In the genomic region with DNA sequence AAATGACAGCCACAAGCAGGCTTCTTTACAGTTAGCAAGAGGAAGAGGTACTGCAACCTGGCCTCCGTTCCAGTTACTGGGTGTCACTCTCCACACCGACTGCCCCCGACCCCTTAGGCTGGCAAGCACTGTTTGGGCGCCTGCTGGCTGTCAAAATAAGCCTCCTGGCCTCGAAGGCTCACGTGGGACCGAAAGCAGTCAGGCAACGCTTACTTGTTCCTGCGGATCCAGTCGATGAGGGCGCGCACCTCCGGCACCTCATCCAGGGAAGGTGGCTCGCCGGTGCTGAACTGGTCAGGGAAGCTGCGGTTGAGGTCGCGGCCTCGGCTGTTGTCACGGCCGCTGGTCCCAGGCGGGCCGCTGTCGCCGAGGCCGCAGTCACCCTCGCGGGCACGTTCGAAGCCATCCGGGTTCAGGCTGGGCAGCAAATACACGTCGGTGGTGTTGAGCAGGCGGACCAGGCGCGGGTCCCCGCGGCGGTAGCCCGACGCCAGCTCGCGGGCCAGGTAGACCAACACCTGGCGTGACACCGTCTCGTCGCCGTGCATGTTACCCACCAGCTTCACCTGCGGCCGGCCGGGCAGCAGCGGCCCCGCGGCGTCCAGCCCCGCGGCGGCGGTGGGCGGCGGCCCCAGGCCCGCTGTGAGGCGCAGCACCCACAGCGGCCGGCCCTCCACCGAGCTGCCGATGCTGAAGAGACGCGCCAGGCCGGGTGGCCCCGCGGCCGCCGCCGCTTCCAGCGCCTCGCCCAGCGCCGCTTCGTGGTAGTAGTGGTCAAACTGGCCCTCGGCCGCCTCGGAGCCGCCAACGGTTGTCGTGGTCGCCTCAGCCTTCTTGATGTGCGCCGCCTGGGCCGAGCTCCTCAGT, we compare ENCODE assay signal across 9 mouse cellular contexts. TPM values are rescaled to one million over a fixed set of nuclear protein-coding genes. Genes with fewer than 3 reads are reported as not detected.
DNase-seq lines count a peak whose midpoint lies in the region; ATAC-seq lines count a peak whose summit lies in the region.
"Had no signal": no experiment of that assay in that cellular context is flagged by ENCODE, and none has a peak within 500 bp of the region (broad histone marks: within the 10 kb centered on the region; RNA-seq: fewer than 3 reads in every experiment).

No protein-coding gene starts in this region.

- ATAC-seq in hindbrain, embryonic 16.5 days: peak; percentile 75
- peak; percentile 78 for ATAC-seq in liver, embryonic 12.5 days

- peak overlapping the region; percentile 93 for H3K27ac ChIP-seq in hindbrain, embryonic 16.5 days (ENCODE audit: low read depth, low read length)
- H3K27ac ChIP-seq in liver, embryonic 12.5 days: peak overlapping the region; percentile 85

- under 1% methylated on average over 67 of the region's 90 CpGs for WGBS in hindbrain, embryonic 16.5 days
- 1% methylated on average over 85 of the region's 90 CpGs for WGBS in liver, embryonic 12.5 days (ENCODE audit: insufficient replicate concordance)

- peaks cover 1% of the 10 kb centered on the region for H3K9me3 ChIP-seq in erythroblast, embryonic 14.5 days (ENCODE audit: control insufficient read depth, low read length)
- no peaks in the 10 kb centered on the region for H3K9me3 ChIP-seq in hindbrain, embryonic 16.5 days (ENCODE audit: control insufficient read depth, low read length)
- H3K9me3 ChIP-seq in liver, embryonic 12.5 days (replicated peaks): peaks cover 2% of the 10 kb centered on the region; the same call in 1 of the 2 replicates

- peak overlapping the region; percentile 78 for H3K4me3 ChIP-seq in erythroblast, embryonic 14.5 days (replicated peaks)
- H3K4me3 ChIP-seq in hindbrain, embryonic 16.5 days (ENCODE audit: low read length): peak overlapping the region; percentile 98
- H3K4me3 ChIP-seq in liver, embryonic 12.5 days: peak overlapping the region; percentile 94

- peak overlapping the region; percentile 96 for H3K4me2 ChIP-seq in hindbrain, embryonic 16.5 days (ENCODE audit: low read length)
- H3K4me2 ChIP-seq in liver, embryonic 12.5 days: peak overlapping the region; percentile 99

- peak; percentile 48 for DNase-seq in gastrocnemius, postnatal 10 days
- no peak for DNase-seq in gastrocnemius, adult 8-10 months (ENCODE audit: low spot score in 2 of 2)
- DNase-seq in adrenal gland, postnatal 25 days: peak; percentile 35
- DNase-seq in neural tube, embryonic 10.5 days (ENCODE audit: extremely low spot score, low spot score): peak; percentile 61
- DNase-seq in thymus, postnatal 25 days: peak; percentile 9

- H3K36me3 ChIP-seq in erythroblast, embryonic 14.5 days (ENCODE audit: control insufficient read depth): peaks cover 3% of the 10 kb centered on the region; the same call in 1 of the 2 replicates
- H3K36me3 ChIP-seq in hindbrain, embryonic 16.5 days (ENCODE audit: control insufficient read depth, insufficient read depth, low read length): no peaks in the 10 kb centered on the region
- no peaks in the 10 kb centered on the region for H3K36me3 ChIP-seq in liver, embryonic 12.5 days

- H3K27me3 ChIP-seq in erythroblast, embryonic 14.5 days (ENCODE audit: control insufficient read depth): peaks cover 17% of the 10 kb centered on the region
- H3K27me3 ChIP-seq in hindbrain, embryonic 16.5 days (replicated peaks; ENCODE audit: control insufficient read depth, insufficient read depth, low read length): no peaks in the 10 kb centered on the region
- H3K27me3 ChIP-seq in liver, embryonic 12.5 days (replicated peaks): peaks cover 20% of the 10 kb centered on the region

- H3K9ac ChIP-seq in hindbrain, embryonic 16.5 days (ENCODE audit: low read depth, low read length): peak overlapping the region; percentile 97
- peak overlapping the region; percentile 92 for H3K9ac ChIP-seq in liver, embryonic 12.5 days

- H3K4me1 ChIP-seq in erythroblast, embryonic 14.5 days (ENCODE audit: control insufficient read depth): peaks cover 61% of the 10 kb centered on the region
- peaks cover 30% of the 10 kb centered on the region for H3K4me1 ChIP-seq in hindbrain, embryonic 16.5 days (ENCODE audit: control insufficient read depth, insufficient read depth, low read depth, low read length)
- peaks cover 48% of the 10 kb centered on the region for H3K4me1 ChIP-seq in liver, embryonic 12.5 days

RNA-seq across cellular contexts. Expression of a gene that starts 0.6 kb away (rescaled TPM):
- 10 to 100 TPM; 53.7 to 59.6 TPM for total RNA-seq in gastrocnemius, postnatal 10 days (2021)
- 10 to 100 TPM; 26.9 to 31.3 (median 28.8) TPM for total RNA-seq in gastrocnemius, adult 8-10 months (2022)
- 39.7 and 45.4 TPM in 2 replicates for total RNA-seq in adrenal gland, postnatal 25 days (2021)
- 0.10 and 0.14 TPM in 2 replicates for polyA plus RNA-seq in erythroblast, embryonic 14.5 days (2012)
- polyA plus RNA-seq in hindbrain, embryonic 16.5 days (2015; fragmentation: Nextera tagmentation; extraction: Ambion mirVana): 3.8 and 5.6 TPM in 2 replicates
- 10.5 and 11.3 TPM in 2 replicates for polyA plus RNA-seq in liver, embryonic 12.5 days (2016; fragmentation: Nextera tagmentation; extraction: Ambion mirVana)

RNA-seq across cellular contexts. Expression of a gene that starts 55.7 kb away (rescaled TPM):
- total RNA-seq in gastrocnemius, postnatal 10 days (2021): under 1 TPM; 0.41 to 0.52 TPM
- total RNA-seq in gastrocnemius, adult 8-10 months (2022): not detected
- 1.1 TPM in 1 of 2 replicates, not detected in the other for total RNA-seq in adrenal gland, postnatal 25 days (2021)
- not detected in 2 replicates for polyA plus RNA-seq in erythroblast, embryonic 14.5 days (2012)
- polyA plus RNA-seq in hindbrain, embryonic 16.5 days (2015; fragmentation: Nextera tagmentation; extraction: Ambion mirVana): 0.19 TPM in 1 of 2 replicates, not detected in the other
- polyA plus RNA-seq in liver, embryonic 12.5 days (2016; fragmentation: Nextera tagmentation; extraction: Ambion mirVana): 0.10 TPM in 1 of 2 replicates, not detected in the other
- total RNA-seq: left cerebral cortex, postnatal 25 days had no signal

Comparison
In these comparisons a context has a peak if more than half of its experiments do, and no peak if none do; other contexts are left out.
1. DNase-seq: peak in gastrocnemius, postnatal 10 days (single experiment), adrenal gland, postnatal 25 days (single experiment), neural tube, embryonic 10.5 days (single experiment) and thymus, postnatal 25 days (single experiment); none in gastrocnemius, adult 8-10 months (0 of 2).
2. Peak in every context shown above with its lines, with median percentiles within 50 percentile points of each other: H3K4me3 ChIP-seq.